Mouse (Mus musculus) stomach, postnatal 0 days (tissue): ENCODE data around the gene Asxl1. TPM values are rescaled to one million over a fixed set of nuclear protein-coding genes. Genes with fewer than 3 reads are reported as not detected.
A peak's percentile ranks its signal among the peaks of the same experiment; 100 is the strongest.

Experiments
- ATAC-seq: fragments of 200-750 bp; cut with Nextera tagmentation; 2 replicates; pipeline ENCODE4 v1.8.0; 2017; ENCODE audit not compliant: low FRiP score, low TSS enrichment
- DNase-seq: peaks from one replicate; pipeline ENCODE4 v3.0.0-alpha.2; 2016; ENCODE audit warnings: low spot score
- H3K27ac ChIP-seq: fragments of 300-500 bp; sonication (generic); replicated peaks from 2 replicates; pipeline ENCODE4 v1.5.1; 2014; ENCODE audit warnings: mild to moderate bottlenecking, control low read depth
- H3K27me3 ChIP-seq: fragments of 300-500 bp; sonication (generic); 2 replicates; pipeline ENCODE4 v1.6.1; 2014; ENCODE audit warnings: low read length; ENCODE audit not compliant: control insufficient read depth, insufficient read depth
- H3K36me3 ChIP-seq: fragments of 300-500 bp; sonication (generic); 2 replicates; pipeline ENCODE4 v1.6.1; 2014; ENCODE audit warnings: low read length, mixed read lengths; ENCODE audit not compliant: control insufficient read depth, insufficient read depth
- H3K4me1 ChIP-seq: fragments of 300-500 bp; sonication (generic); replicated peaks from 2 replicates; pipeline ENCODE4 v1.6.1; 2014; ENCODE audit warnings: antibody characterized with exemption; ENCODE audit not compliant: control insufficient read depth, insufficient read depth
- H3K4me2 ChIP-seq: fragments of 300-500 bp; sonication (generic); replicated peaks from 2 replicates; pipeline ENCODE4 v1.6.1; 2014; ENCODE audit warnings: low read depth, mild to moderate bottlenecking, control low read depth, moderate library complexity
- H3K4me3 ChIP-seq: fragments of 300-500 bp; sonication (generic); 2 replicates; pipeline ENCODE4 v1.5.1; 2014; ENCODE audit warnings: low read depth, low read length, control low read depth
- H3K9ac ChIP-seq: fragments of 300-500 bp; sonication (generic); 2 replicates; pipeline ENCODE4 v1.6.1; 2014; ENCODE audit warnings: mild to moderate bottlenecking, low read length, control low read depth, mixed read lengths
- H3K9me3 ChIP-seq: fragments of 300-500 bp; sonication (generic); 2 replicates; pipeline ENCODE4 v1.6.1; 2016; ENCODE audit warnings: low read length; ENCODE audit not compliant: control insufficient read depth
- CTCF ChIP-seq: IDR thresholded peaks from 2 replicates; pipeline ENCODE4 v1.5.1; 2016; ENCODE audit warnings: antibody characterized with exemption, low read depth, mild to moderate bottlenecking, moderate library complexity
- EP300 ChIP-seq: optimal IDR thresholded peaks from 2 replicates; pipeline ENCODE3; 2016; ENCODE audit warnings: antibody characterized with exemption
- WGBS: fragments of 180-500 bp; shearing (Covaris S2); extraction: QIAGEN DNeasy Blood & Tissue Kit; methylation state at CpG from one replicate; pipeline ENCODE4 v1.1.7; 2014; 5-methylcytosine and 5-hydroxymethylcytosine counted together
- polyA plus RNA-seq: library from polyadenylated mRNA; unstranded; fragments of >200 nt; fragmentation: Nextera tagmentation; extraction: Ambion mirVana; gene quantifications from 2 replicates; pipeline ENCODE4 v1.2.1, GENCODE M21; 2015

Asxl1 gene
- 5.9 TPM in 2 replicates for polyA plus RNA-seq

GRCm38 (mm10) chr2:153345454-153346220, at the start of gene Asxl1:
Gene Asxl1, plus strand, starts transcription at chr2:153345829.
- Histone ChIP-seq H3K4me2 (peak within 1 kb of the TSS; percentile 75), H3K27me3 (no peaks in the 10 kb centered on the region), H3K4me1 (no peaks in the 10 kb centered on the region; the same call in 1 of the 2 replicates), H3K36me3 (no peaks in the 10 kb centered on the region), H3K4me3 (peak within 1 kb of the TSS; percentile 92), H3K27ac (peak within 1 kb of the TSS; percentile 99), H3K9me3 (no peaks in the 10 kb centered on the region), H3K9ac (peak within 1 kb of the TSS; percentile 96)
- ATAC-seq (peak; percentile 97), DNase-seq (peak; percentile 97)
- TF ChIP-seq CTCF (no peak), EP300 (peak; percentile 98)
- under 1% methylated on average over 54 of the region's 79 CpGs for WGBS

- Histone ChIP-seq H3K27ac (no peak overlapping the region), H3K4me3 (no peak overlapping the region), H3K9ac (no peak overlapping the region), H3K4me2 (no peak overlapping the region), H3K4me1 (no peaks in the 10 kb centered on the region), H3K27me3 (no peaks in the 10 kb centered on the region), H3K36me3 (no peaks in the 10 kb centered on the region), H3K9me3 (no peaks in the 10 kb centered on the region)
- no peak for TF ChIP-seq EP300
- TF ChIP-seq CTCF: no peak
- 67% methylated on average over 4 of the region's 4 CpGs for WGBS
- DNase-seq (no peak), ATAC-seq (no peak)
These were observed 47.9 kb upstream of the Asxl1 start for GRCm38 (mm10) chr2:153297771-153298170.

- H3K27ac ChIP-seq: no peak overlapping the region; the same call in 1 of the 2 replicates
- no peak overlapping the region for H3K4me2 ChIP-seq
- H3K4me3 ChIP-seq: no peak overlapping the region
- DNase-seq (no peak), ATAC-seq (no peak)
- no peaks in the 10 kb centered on the region for H3K27me3 ChIP-seq
- WGBS: 45% methylated on average over 4 of the region's 4 CpGs
- no peaks in the 10 kb centered on the region for H3K36me3 ChIP-seq
- no peak overlapping the region for H3K9ac ChIP-seq
- TF ChIP-seq EP300 (no peak), CTCF (no peak)
- no peaks in the 10 kb centered on the region for H3K9me3 ChIP-seq
- H3K4me1 ChIP-seq: no peaks in the 10 kb centered on the region
These were observed 47.2 kb upstream of the Asxl1 start for GRCm38 (mm10) chr2:153298460-153298859.

- ATAC-seq (peak; percentile 63), DNase-seq (no peak)
- Histone ChIP-seq H3K9ac (no peak overlapping the region), H3K27ac (no peak overlapping the region; the same call in 1 of the 2 replicates), H3K4me1 (no peaks in the 10 kb centered on the region), H3K36me3 (no peaks in the 10 kb centered on the region), H3K4me3 (no peak overlapping the region), H3K4me2 (no peak overlapping the region), H3K27me3 (no peaks in the 10 kb centered on the region), H3K9me3 (no peaks in the 10 kb centered on the region)
- whole genome bisulfite sequencing: 48% methylated on average over 4 of the region's 4 CpGs
- TF ChIP-seq EP300 (no peak), CTCF (peak; percentile 65)
These were observed 46.8 kb upstream of the Asxl1 start for GRCm38 (mm10) chr2:153298863-153299262.

- Histone ChIP-seq H3K9me3 (no peaks in the 10 kb centered on the region), H3K4me1 (no peaks in the 10 kb centered on the region), H3K27ac (no peak overlapping the region), H3K27me3 (no peaks in the 10 kb centered on the region), H3K4me3 (no peak overlapping the region), H3K9ac (no peak overlapping the region), H3K4me2 (no peak overlapping the region), H3K36me3 (no peaks in the 10 kb centered on the region)
- TF ChIP-seq CTCF (no peak), EP300 (no peak)
- ATAC-seq (no peak), DNase-seq (no peak)
- WGBS: 92% methylated on average over 5 of the region's 5 CpGs
These were observed 44.5 kb upstream of the Asxl1 start for GRCm38 (mm10) chr2:153301123-153301522.

- H3K9ac ChIP-seq: peak overlapping the region; percentile 23; the same call in 1 of the 2 replicates
- H3K27ac ChIP-seq: no peak overlapping the region
- H3K4me1 ChIP-seq: no peaks in the 10 kb centered on the region
- H3K27me3 ChIP-seq: no peaks in the 10 kb centered on the region
- no peak overlapping the region for H3K4me3 ChIP-seq
- H3K9me3 ChIP-seq: no peaks in the 10 kb centered on the region
- WGBS: 62% methylated on average over 6 of the region's 6 CpGs
- H3K36me3 ChIP-seq: no peaks in the 10 kb centered on the region
- DNase-seq: no peak
- ATAC-seq: no peak
- H3K4me2 ChIP-seq: no peak overlapping the region
- no peak for TF ChIP-seq CTCF
These were observed 40.4 kb upstream of the Asxl1 start for GRCm38 (mm10) chr2:153305240-153305639.
